Mouse (Mus musculus): ENCODE measurements around the gene Rundc3a.

DNA sequence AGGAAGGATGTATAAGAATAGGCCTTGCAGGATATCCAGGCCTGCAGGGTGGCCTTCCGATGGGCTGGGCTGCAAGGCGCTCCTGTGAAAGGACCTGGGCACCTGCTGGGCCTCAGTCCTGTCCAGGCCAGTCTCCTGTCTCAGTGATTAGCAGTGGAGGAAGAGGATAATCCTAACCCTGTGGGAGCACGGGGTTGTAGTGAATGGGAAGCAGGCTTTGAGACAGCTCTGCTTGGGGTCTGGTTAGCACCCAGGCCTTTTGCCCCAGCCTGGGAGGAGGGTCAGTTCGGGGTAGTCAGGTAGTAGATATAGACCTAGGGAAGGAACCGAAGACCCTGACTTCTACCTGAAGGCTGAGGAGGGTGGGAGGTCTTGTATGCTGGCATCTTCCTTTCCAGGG is 45.5 kb upstream of the Rundc3a start:
- TF ChIP-seq CTCF (IDR thresholded peaks at IDR 0.05; ENCODE audit: control insufficient read depth, insufficient read depth, low read length) (no peak), POLR2A (IDR thresholded peaks at IDR 0.05; ENCODE audit: borderline replicate concordance, control insufficient read depth, low read depth, low read length) (no peak)
